Mouse (Mus musculus) brain, adult 2 months (tissue): ENCODE data around the gene Pak6.
A peak's percentile ranks its signal among the peaks of the same experiment; 100 is the strongest.

Experiments used
- DNase-seq: peaks from one replicate; pipeline ENCODE4 v3.0.0; 2011; ENCODE audit warnings: low read depth, low spot score

Pak6 gene

DNA sequence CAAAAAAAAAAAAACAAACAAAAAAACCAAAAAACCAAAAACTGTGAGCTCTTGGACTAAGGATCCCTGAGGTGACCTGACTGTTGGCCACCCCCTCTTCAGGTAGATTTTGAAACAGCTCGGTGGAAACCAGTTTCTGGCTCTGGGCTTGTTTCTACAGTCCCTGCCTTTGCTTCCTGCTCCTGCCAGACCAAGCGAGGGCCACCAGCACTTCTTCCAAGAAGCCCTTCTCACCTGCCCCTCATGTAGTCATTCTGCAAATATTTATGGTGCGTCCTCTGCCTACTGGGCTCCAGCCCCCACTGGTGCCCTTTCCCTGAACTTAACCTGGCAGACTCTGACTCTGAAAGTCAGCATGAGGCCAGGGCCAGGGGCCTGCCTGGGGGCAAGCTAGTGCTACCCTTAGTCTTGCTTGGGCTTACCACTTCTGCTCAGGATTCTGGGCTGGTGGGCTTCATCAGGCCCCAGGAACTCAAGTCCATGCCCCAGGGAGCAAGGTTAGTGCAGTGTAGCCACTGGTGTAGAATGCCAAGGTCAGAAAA is 1.9 kb downstream of the Pak6 start:
- no peak for DNase-seq

GRCm38 (mm10) chr2:118665616-118666015 is 2.5 kb downstream of the Pak6 start:
- DNase-seq, result no peak

DNA sequence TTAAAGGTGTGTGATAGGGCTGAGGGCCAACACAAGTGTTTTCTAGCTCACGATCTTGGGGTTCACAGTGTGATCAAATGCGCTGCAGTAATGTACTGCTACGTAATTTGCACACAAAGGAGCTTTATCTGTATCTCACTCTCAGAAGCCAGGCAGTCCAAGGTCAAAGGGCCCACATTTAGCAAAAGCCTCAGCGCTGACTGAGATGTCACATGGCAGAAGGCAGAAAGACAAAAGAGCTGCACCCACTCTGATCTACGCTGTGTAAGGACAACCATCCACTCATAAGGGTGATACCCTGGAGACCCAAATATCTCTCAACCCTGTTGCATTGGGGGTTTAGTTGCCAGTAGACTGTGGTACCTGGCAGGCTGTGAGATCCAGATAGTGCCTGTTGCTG is 4.1 kb downstream of the Pak6 start:
- DNase-seq, result no peak

DNA sequence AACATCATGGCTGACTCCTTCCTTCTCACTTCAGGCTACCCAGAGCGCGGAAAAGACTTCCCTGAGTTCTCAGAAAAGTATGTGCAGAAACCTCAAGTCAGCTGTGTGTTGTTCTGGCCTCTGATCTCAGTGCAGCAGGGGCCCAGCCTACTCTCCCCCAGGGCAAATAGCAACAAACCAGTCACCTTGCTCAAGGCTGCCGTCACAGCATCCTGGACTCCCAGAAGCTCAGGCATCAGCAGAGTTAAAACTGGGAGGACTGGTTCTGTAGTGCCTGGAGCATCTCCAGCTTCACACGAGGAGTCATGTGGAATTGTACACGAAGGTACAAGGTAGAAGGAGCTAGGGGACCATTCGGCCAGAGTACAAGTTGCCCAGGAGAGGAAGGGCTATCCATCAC is 6.1 kb downstream of the Pak6 start:
- no peak for DNase-seq

- no peak for DNase-seq
Measured at GRCm38 (mm10) chr2:118669785-118670184, 6.7 kb downstream of the Pak6 start.

DNA sequence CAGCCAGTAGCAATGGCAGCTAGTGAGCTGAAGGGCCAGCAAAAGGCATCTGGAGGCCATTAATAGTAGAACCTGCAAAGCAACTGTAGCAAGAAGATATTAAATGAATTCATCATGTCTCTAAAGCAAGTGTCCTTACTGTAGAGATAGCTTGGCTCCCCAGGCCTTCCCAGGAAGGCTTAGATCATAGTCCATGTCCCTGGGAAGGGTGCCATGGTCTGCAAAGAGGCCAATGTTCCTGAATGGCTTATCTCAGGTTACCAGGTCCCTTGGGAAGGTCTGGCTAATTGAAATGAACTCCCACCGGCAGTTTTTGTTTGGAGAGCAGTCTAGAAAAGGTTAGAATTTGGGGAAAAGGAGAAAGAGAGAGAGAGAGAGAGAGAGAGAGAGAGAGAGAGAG is 8.6 kb downstream of the Pak6 start:
- no peak for DNase-seq

DNA sequence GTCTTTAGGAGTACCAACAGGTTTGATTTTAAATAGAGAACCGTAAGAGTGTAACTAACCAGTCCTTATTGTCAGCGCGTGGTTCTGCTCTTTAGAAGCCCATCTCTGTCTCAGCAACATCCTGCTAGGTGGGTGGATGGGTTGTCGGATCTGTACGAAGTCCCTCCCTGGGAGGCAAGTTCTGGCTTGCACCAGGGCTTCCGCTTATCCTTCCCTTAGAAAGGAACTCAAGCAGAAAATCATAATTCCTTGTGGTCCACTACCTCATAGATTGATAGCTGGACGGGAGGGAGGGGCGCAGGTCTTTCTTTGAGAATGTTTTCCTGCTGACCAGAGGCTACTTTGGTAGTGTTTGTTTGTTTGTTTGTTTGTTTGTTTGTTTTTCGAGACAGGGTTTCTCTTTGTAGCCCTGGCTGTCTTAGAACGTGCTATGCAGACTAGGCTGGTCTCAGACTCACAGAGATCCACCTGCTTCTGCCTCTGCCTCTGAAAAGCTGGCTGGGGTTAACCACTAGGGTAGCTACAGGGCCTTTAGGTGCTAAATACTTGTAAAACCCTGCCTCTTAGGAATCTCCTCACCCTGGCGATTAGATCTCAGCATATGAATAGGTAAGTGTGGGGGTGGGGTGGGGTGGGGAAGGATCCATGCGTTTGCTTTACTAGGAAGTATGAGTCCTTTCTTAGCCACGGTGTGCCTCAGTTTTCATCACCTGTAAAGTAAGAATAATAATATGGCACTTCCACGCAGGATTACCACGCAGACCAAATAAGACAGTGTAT is 10.8 kb downstream of the Pak6 start:
- no peak for DNase-seq

- DNase-seq, result peak; percentile 47
Measured at GRCm38 (mm10) chr2:118674500-118674899, 11.4 kb downstream of the Pak6 start.

DNA sequence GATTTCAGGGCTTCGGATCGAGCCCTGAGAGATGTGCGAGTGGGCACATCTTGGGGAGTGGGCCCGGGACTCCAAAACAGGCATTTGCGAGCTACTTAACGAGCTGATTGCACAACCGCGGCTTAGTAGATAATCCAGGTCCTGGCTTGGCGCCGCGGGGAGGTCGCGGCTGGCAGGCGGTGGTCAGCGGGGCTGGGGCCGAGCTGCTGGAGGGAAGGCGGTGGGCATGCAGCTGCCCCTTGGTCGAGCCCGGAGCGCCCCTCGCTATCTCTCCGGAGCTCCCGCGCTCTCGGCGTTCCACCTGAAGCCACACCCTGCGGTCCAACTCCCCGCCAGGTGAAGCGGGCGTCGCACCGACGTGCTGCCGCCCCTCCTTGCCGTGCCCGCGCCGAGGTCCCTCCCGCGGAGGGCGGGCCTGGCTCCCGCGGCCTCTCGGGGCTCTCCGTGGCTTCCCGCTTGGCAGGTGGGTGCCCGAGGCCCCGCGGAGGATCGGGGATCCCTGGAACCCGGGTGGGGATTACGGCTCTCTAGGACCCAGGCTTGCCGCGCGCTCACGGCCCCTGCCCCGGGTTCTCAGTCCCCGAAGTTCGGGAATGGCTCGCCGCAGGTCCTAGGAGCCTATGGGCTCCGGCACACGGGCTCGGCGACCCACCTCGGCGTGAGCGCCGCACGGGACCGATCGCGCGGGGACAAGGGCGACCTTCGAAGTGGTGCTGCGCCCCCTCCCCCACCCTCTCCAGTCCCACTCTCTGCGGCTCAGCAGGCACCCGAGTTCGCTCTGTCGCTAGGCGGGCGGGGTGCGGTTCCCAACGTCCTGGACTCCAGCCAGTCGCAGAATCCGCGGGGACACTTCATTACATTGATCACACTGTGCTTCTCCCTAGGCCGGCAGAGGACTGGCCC is 14.0 kb downstream of the Pak6 start:
- no peak for DNase-seq

DNA sequence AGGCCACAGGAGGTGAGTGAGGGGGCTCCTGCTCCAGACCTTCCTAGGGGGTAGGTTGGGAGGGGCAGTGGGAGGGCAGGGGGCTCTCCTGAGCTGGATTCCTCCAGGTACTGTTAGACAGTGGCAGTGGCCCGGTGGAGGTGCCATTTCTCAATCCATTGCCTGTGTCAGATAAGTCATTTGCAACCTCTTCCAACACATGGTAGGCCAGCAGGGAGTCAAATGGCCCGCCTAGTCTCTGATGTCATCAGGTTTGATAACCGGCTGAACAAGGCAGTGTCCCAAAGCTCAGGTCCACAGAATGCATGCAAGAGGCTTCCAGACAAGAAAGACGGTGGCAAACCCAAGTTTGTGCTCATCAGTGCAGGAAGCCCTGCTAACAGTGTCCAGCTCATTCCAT is 14.7 kb downstream of the Pak6 start:
- peak; percentile 66 for DNase-seq

GRCm38 (mm10) chr2:118679577-118679976 is 16.5 kb downstream of the Pak6 start:
- DNase-seq, result no peak

DNA sequence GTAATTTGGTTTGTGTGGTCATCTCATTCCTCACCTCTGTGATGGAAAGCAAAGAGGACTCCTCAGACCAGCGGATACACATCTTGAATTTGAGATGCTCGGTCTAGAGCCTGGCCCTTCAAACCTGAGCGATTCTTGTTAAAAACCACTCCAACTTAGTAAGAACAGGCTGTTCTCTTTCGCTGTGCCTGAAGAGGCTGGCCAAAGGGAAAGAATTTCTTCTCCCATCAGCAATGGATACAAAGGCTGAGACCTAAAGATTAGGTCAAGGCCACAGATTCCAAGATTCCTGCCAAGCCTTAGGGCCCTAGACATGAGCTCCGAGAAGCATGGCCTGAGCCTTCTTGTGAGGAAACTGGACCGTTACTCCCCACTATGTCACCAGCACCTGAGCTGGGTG is 17.8 kb downstream of the Pak6 start:
- no peak for DNase-seq

DNA sequence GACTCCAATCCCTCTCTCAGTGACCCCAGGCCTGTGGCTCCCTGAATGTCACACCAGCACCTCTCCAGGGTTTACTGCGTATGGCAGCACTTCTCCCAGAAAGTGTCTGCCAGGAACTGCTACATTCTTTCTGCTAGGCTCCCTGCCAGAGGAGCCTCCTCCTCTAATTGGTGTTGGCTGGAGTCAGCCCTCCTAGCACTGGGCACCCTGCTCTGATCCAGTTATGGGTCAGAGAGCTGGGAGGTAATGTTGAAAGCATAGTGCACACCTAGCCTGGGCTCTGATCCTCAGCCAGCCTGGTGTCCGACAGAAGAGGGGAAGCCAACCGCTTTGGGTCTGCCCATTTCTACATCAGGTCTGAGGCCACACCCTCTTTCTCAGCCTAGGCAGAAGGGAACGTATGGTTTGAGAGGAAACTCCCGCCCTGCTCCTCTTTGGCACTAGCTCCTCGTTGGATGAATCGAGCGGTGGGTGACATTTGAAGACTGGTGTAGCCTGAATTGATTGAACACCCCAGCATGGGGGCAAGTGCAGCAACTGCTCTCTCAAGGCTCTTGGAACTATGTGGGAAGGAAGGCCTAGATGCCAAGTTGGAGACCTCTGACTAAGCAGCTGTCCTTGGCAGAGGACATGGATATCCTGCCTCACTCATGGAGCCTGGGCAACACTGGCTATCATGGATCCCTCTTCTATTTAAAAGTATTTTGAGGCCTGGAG is 19.6 kb downstream of the Pak6 start:
- no peak for DNase-seq

GRCm38 (mm10) chr2:118685088-118685487 is 22.0 kb downstream of the Pak6 start:
- peak; percentile 67 for DNase-seq

GRCm38 (mm10) chr2:118686693-118687092 is 23.6 kb downstream of the Pak6 start:
- no peak for DNase-seq

DNA sequence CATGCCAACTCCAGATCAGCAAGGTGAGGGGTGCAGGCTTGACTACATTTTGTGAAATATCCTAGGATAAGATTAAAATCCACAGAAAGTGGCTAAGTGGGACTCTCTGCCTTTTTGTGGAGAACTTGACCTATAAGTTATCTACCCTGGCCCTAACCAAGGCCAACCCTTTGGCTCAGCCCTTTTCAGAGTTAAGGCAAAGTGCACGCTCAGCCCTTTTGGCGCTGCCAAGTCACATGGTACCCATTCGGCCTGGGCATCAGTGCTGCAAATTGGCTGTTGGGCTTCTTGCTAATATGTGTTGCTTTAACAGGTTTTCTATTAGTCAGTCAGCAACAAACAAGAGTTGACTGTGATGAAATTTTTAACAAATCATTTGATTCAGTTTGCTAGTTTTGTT is 24.7 kb downstream of the Pak6 start:
- DNase-seq, result no peak

- no peak for DNase-seq
Measured at GRCm38 (mm10) chr2:118689875-118690274, 26.8 kb downstream of the Pak6 start.

DNA sequence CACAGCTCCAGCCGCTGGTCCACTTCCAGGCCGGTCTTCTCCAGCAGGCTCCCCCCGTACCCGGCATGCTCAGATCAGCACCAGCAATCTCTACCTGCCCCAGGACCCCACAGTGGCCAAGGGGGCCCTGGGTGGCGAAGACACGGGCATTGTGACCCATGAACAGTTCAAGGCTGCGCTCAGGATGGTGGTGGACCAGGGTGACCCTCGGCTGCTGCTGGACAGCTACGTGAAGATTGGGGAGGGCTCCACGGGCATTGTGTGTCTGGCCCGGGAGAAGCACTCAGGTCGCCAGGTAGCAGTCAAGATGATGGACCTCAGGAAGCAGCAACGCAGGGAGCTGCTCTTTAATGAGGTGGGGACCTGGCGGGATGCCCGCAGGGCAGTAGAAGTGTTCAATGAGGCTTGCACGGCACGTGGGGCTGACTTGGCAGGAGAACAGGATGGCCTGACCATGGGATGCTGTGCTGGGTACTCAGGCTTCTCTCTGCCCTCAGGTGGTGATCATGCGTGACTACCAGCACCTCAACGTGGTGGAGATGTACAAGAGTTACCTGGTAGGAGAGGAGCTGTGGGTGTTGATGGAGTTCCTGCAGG is 30.4 kb downstream of the Pak6 start:
- no peak for DNase-seq

DNA sequence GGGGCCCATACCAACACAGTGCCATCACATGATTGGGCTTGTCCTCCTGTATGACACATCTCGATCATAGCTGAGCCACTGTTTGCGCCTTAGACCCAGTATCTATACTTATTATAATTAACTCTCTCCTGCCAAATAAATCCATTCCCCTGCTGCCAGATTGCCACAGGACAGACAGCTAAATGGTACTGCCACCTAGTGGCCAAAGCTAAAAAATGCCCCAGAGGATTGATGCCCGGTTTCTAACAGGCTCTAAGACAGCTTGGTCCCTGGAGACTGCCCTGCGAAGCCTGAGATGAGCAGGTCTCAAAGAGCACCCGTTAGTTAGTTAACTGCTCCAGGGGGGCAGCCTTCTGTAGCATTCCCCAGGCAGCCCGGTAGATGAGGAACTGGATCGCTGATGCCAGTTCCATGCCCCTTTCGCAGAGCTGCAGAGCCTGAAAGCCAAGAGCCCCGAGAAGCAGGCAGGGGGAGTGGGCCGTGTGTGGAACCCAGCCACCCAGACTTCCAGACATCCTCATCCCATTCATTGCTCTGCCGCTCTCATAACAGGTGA is 32.7 kb downstream of the Pak6 start:
- DNase-seq, result peak; percentile 85

GRCm38 (mm10) chr2:118696451-118697308 is 33.6 kb downstream of the Pak6 start:
- no peak for DNase-seq
